Mouse (Mus musculus): ENCODE results near the gene Olfr895.

Olfr895 gene

DNA sequence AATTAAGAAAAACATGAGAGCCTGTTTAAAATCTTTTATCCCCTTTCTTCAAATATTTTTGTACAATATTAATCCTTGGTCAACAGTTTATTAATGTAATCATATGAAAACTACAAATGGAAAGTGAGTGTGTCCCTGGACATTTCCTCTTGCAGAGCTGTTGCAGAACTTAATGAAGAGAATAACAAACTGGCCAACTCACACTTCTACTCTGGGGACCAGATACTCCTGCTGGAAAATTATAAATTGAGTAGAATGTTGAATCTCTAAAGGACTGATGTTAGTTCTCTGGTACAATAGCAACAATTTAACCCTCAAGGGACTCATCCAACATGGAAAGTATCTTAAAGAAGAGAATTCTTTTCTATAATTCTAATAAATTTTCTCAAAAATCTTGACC, at the start of gene Olfr895:
Gene Olfr895 (plus strand): TSS at position 301 of the 400 bp plus-strand sequence.
- no peaks in the 10 kb centered on the region for H3K36me3 ChIP-seq (ENCODE audit: control insufficient read depth, insufficient read depth, low read length, poor library complexity, severe bottlenecking)

DNA sequence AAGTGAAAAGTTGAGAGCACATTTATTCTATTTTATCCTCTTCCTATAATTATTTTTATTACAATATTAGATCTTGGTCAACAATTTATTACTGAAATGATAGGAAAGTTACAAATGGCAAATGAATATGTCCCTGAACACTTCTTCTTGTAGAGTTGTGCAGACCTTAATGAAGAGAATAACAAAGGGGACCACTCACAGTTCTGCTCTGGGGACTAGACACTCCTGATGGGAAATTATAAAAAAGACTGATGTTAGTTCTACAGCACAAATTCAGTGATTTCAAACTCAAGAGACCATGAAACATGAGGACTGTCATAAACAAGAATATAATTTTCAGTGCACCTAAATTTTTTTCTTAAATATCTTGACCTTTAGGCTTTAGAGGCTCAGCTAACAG, 15.2 kb upstream of the Olfr895 start, which contains the start of gene Olfr143:
Gene Olfr143 (plus strand): TSS at position 301 of the 400 bp plus-strand sequence.
- Histone ChIP-seq H3K27me3 (ENCODE audit: control insufficient read depth, insufficient read depth, low read length, poor library complexity, severe bottlenecking) (no peaks in the 10 kb centered on the region), H3K36me3 (ENCODE audit: control insufficient read depth, insufficient read depth, low read length, poor library complexity, severe bottlenecking) (no peaks in the 10 kb centered on the region)
- no peak for DNase-seq (ENCODE audit: low read depth, low spot score)

More for the DNA sequence above, at the start of gene Olfr895:
- H3K27me3 ChIP-seq (ENCODE audit: control insufficient read depth, insufficient read depth, low read length, poor library complexity, severe bottlenecking), result no peaks in the 10 kb centered on the region
- no peak for DNase-seq (ENCODE audit: low read depth, low spot score)

DNA sequence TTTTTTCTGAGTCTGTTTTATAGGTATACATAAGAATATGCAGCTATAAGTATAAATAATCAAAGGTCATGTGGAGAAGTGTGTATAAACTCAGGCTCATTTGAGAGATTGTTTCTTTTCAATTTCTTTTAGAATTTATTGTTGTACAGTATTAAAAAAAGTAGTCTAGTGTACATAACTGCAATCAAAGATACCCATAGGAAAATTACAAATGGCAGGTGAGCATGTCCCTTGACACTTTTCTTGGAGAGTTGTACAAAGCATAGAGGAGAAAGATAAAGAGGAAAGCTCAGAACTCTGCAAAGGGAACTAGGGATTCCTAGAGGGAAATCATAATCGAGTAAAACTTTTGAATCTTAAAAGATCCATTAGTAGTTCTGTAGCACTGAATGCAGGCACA, 23.2 kb downstream of the Olfr895 start, which contains the start of gene Olfr896-ps1:
Gene Olfr896-ps1 (plus strand): TSS at position 301 of the 400 bp plus-strand sequence.
- DNase-seq (ENCODE audit: low read depth, low spot score), result no peak
- H3K36me3 ChIP-seq (ENCODE audit: control insufficient read depth, insufficient read depth, low read length, poor library complexity, severe bottlenecking), result no peaks in the 10 kb centered on the region
- no peaks in the 10 kb centered on the region for H3K27me3 ChIP-seq (ENCODE audit: control insufficient read depth, insufficient read depth, low read length, poor library complexity, severe bottlenecking)
